Mouse (Mus musculus): ENCODE data around the gene Scfd2. TPM values are rescaled to one million over a fixed set of nuclear protein-coding genes. Genes with fewer than 3 reads are reported as not detected.

The Scfd2 gene
- polyA plus RNA-seq, 1 experiment from 2014 or later = 25.8 TPM

- Histone ChIP-seq H3K4me1 (ENCODE audit: control insufficient read depth, insufficient read depth, low read length) (no peaks in the 10 kb centered on the region), H3K27me3 (ENCODE audit: control insufficient read depth, insufficient read depth, low read length) (no peaks in the 10 kb centered on the region), H3K9ac (ENCODE audit: low read length) (no peak overlapping the region), H3K9me3 (replicated peaks; ENCODE audit: control insufficient read depth, low read length) (no peaks in the 10 kb centered on the region), H3K4me3 (replicated peaks; ENCODE audit: low read length) (no peak overlapping the region), H3K27ac (ENCODE audit: low read length) (no peak overlapping the region), H3K36me3 (ENCODE audit: control insufficient read depth, insufficient read depth, low read length) (no peaks in the 10 kb centered on the region), H3K4me2 (ENCODE audit: low read depth, low read length) (no peak overlapping the region)
- whole genome bisulfite sequencing = 74% methylated on average over 12 of the region's 12 CpGs
- no peak for ATAC-seq (ENCODE audit: insufficient read depth, low FRiP score)
These were observed 194.8 kb downstream of the Scfd2 start for GRCm38 (mm10) chr5:74336780-74337179.

- ATAC-seq (ENCODE audit: insufficient read depth, low FRiP score) = no peak
These were observed 198.3 kb downstream of the Scfd2 start for GRCm38 (mm10) chr5:74333258-74333657.

GRCm38 (mm10) chr5:74326228-74326627 is 205.3 kb downstream of the Scfd2 start:
- Histone ChIP-seq H3K27me3 (ENCODE audit: control insufficient read depth, insufficient read depth, low read length) (no peaks in the 10 kb centered on the region), H3K4me2 (ENCODE audit: low read depth, low read length) (no peak overlapping the region), H3K4me3 (replicated peaks; ENCODE audit: low read length) (no peak overlapping the region), H3K9me3 (replicated peaks; ENCODE audit: control insufficient read depth, low read length) (no peaks in the 10 kb centered on the region), H3K4me1 (ENCODE audit: control insufficient read depth, insufficient read depth, low read length) (no peaks in the 10 kb centered on the region), H3K36me3 (ENCODE audit: control insufficient read depth, insufficient read depth, low read length) (no peaks in the 10 kb centered on the region), H3K27ac (ENCODE audit: low read length) (no peak overlapping the region), H3K9ac (ENCODE audit: low read length) (no peak overlapping the region)
- no peak for ATAC-seq (ENCODE audit: insufficient read depth, low FRiP score)
- WGBS = 59% methylated on average over 6 of the region's 6 CpGs

More at GRCm38 (mm10) chr5:74333258-74333657, 198.3 kb downstream of the Scfd2 start:
- Histone ChIP-seq H3K4me1 (ENCODE audit: control insufficient read depth, insufficient read depth, low read length) (no peaks in the 10 kb centered on the region), H3K4me3 (replicated peaks; ENCODE audit: low read length) (no peak overlapping the region), H3K4me2 (ENCODE audit: low read depth, low read length) (no peak overlapping the region), H3K36me3 (ENCODE audit: control insufficient read depth, insufficient read depth, low read length) (no peaks in the 10 kb centered on the region), H3K27me3 (ENCODE audit: control insufficient read depth, insufficient read depth, low read length) (no peaks in the 10 kb centered on the region), H3K27ac (ENCODE audit: low read length) (no peak overlapping the region), H3K9me3 (replicated peaks; ENCODE audit: control insufficient read depth, low read length) (no peaks in the 10 kb centered on the region), H3K9ac (ENCODE audit: low read length) (no peak overlapping the region)
- WGBS = 55% methylated on average over 3 of the region's 3 CpGs

GRCm38 (mm10) chr5:74321010-74321746 is 210.4 kb downstream of the Scfd2 start:
- ATAC-seq (ENCODE audit: insufficient read depth, low FRiP score) = no peak
- 62% methylated on average over 10 of the region's 10 CpGs for WGBS
- H3K36me3 ChIP-seq (ENCODE audit: control insufficient read depth, insufficient read depth, low read length) = no peaks in the 10 kb centered on the region
- no peak overlapping the region for H3K4me3 ChIP-seq (replicated peaks; ENCODE audit: low read length)
- H3K9ac ChIP-seq (ENCODE audit: low read length) = no peak overlapping the region
- H3K4me2 ChIP-seq (ENCODE audit: low read depth, low read length) = no peak overlapping the region
- H3K9me3 ChIP-seq (replicated peaks; ENCODE audit: control insufficient read depth, low read length) = no peaks in the 10 kb centered on the region
- no peaks in the 10 kb centered on the region for H3K27me3 ChIP-seq (ENCODE audit: control insufficient read depth, insufficient read depth, low read length)
- H3K4me1 ChIP-seq (ENCODE audit: control insufficient read depth, insufficient read depth, low read length) = no peaks in the 10 kb centered on the region
- H3K27ac ChIP-seq (ENCODE audit: low read length) = no peak overlapping the region

- Histone ChIP-seq H3K36me3 (ENCODE audit: control insufficient read depth, insufficient read depth, low read length) (no peaks in the 10 kb centered on the region), H3K4me2 (ENCODE audit: low read depth, low read length) (no peak overlapping the region), H3K4me1 (ENCODE audit: control insufficient read depth, insufficient read depth, low read length) (no peaks in the 10 kb centered on the region), H3K9me3 (replicated peaks; ENCODE audit: control insufficient read depth, low read length) (no peaks in the 10 kb centered on the region), H3K4me3 (replicated peaks; ENCODE audit: low read length) (no peak overlapping the region), H3K27ac (ENCODE audit: low read length) (no peak overlapping the region), H3K9ac (ENCODE audit: low read length) (no peak overlapping the region), H3K27me3 (ENCODE audit: control insufficient read depth, insufficient read depth, low read length) (no peaks in the 10 kb centered on the region)
- no peak for ATAC-seq (ENCODE audit: insufficient read depth, low FRiP score)
- WGBS = 69% methylated on average over 2 of the region's 2 CpGs
These were observed 212.0 kb downstream of the Scfd2 start for GRCm38 (mm10) chr5:74319551-74319950.

- Histone ChIP-seq H3K27ac (ENCODE audit: low read length) (no peak overlapping the region), H3K9me3 (replicated peaks; ENCODE audit: control insufficient read depth, low read length) (no peaks in the 10 kb centered on the region), H3K27me3 (ENCODE audit: control insufficient read depth, insufficient read depth, low read length) (no peaks in the 10 kb centered on the region), H3K4me1 (ENCODE audit: control insufficient read depth, insufficient read depth, low read length) (no peaks in the 10 kb centered on the region), H3K4me2 (ENCODE audit: low read depth, low read length) (no peak overlapping the region), H3K4me3 (replicated peaks; ENCODE audit: low read length) (no peak overlapping the region), H3K36me3 (ENCODE audit: control insufficient read depth, insufficient read depth, low read length) (no peaks in the 10 kb centered on the region), H3K9ac (ENCODE audit: low read length) (no peak overlapping the region)
- 84% methylated on average over 3 of the region's 3 CpGs for WGBS
- ATAC-seq (ENCODE audit: insufficient read depth, low FRiP score) = no peak
These were observed 214.4 kb downstream of the Scfd2 start for GRCm38 (mm10) chr5:74317174-74317573.

- Histone ChIP-seq H3K9ac (ENCODE audit: low read length) (no peak overlapping the region), H3K27ac (ENCODE audit: low read length) (no peak overlapping the region), H3K27me3 (ENCODE audit: control insufficient read depth, insufficient read depth, low read length) (no peaks in the 10 kb centered on the region), H3K4me1 (ENCODE audit: control insufficient read depth, insufficient read depth, low read length) (0 out of 2 replicates have a peak, but pooled peaks cover 2% of the 10 kb centered on the region), H3K36me3 (ENCODE audit: control insufficient read depth, insufficient read depth, low read length) (no peaks in the 10 kb centered on the region), H3K4me3 (replicated peaks; ENCODE audit: low read length) (no peak overlapping the region), H3K9me3 (replicated peaks; ENCODE audit: control insufficient read depth, low read length) (no peaks in the 10 kb centered on the region), H3K4me2 (ENCODE audit: low read depth, low read length) (no peak overlapping the region)
- 90% methylated on average over 11 of the region's 11 CpGs for WGBS
- ATAC-seq (ENCODE audit: insufficient read depth, low FRiP score) = no peak
These were observed 215.1 kb downstream of the Scfd2 start for GRCm38 (mm10) chr5:74316333-74316945.

- no peak overlapping the region for H3K27ac ChIP-seq (ENCODE audit: low read length)
- no peak overlapping the region for H3K4me3 ChIP-seq (replicated peaks; ENCODE audit: low read length)
- H3K4me2 ChIP-seq (ENCODE audit: low read depth, low read length) = no peak overlapping the region
- no peaks in the 10 kb centered on the region for H3K9me3 ChIP-seq (replicated peaks; ENCODE audit: control insufficient read depth, low read length)
- 48% methylated on average over 12 of the region's 12 CpGs for WGBS
- no peaks in the 10 kb centered on the region for H3K27me3 ChIP-seq (ENCODE audit: control insufficient read depth, insufficient read depth, low read length)
- H3K36me3 ChIP-seq (ENCODE audit: control insufficient read depth, insufficient read depth, low read length) = no peaks in the 10 kb centered on the region
- 0 out of 2 replicates have a peak, but pooled peaks cover 2% of the 10 kb centered on the region for H3K4me1 ChIP-seq (ENCODE audit: control insufficient read depth, insufficient read depth, low read length)
- no peak for ATAC-seq (ENCODE audit: insufficient read depth, low FRiP score)
- H3K9ac ChIP-seq (ENCODE audit: low read length) = no peak overlapping the region
These were observed 215.9 kb downstream of the Scfd2 start for GRCm38 (mm10) chr5:74315471-74316245.

GRCm38 (mm10) chr5:74314501-74314900 is 217.1 kb downstream of the Scfd2 start:
- no peaks in the 10 kb centered on the region for H3K36me3 ChIP-seq (ENCODE audit: control insufficient read depth, insufficient read depth, low read length)
- H3K27ac ChIP-seq (ENCODE audit: low read length) = no peak overlapping the region
- no peak for ATAC-seq (ENCODE audit: insufficient read depth, low FRiP score)
- no peak overlapping the region for H3K9ac ChIP-seq (ENCODE audit: low read length)
- H3K27me3 ChIP-seq (ENCODE audit: control insufficient read depth, insufficient read depth, low read length) = no peaks in the 10 kb centered on the region
- WGBS = 78% methylated on average over 6 of the region's 6 CpGs
- H3K4me3 ChIP-seq (replicated peaks; ENCODE audit: low read length) = no peak overlapping the region
- 0 out of 2 replicates have a peak, but pooled peaks cover 2% of the 10 kb centered on the region for H3K4me1 ChIP-seq (ENCODE audit: control insufficient read depth, insufficient read depth, low read length)
- H3K9me3 ChIP-seq (replicated peaks; ENCODE audit: control insufficient read depth, low read length) = no peaks in the 10 kb centered on the region
- no peak overlapping the region for H3K4me2 ChIP-seq (ENCODE audit: low read depth, low read length)
